Mouse (Mus musculus): Measurements from ENCODE around the gene Krt80. TPM values are rescaled to one million over a fixed set of nuclear protein-coding genes. Genes with fewer than 3 reads are reported as not detected.
A peak's percentile ranks its signal among the peaks of the same experiment; 100 is the strongest.

Krt80 gene
- polyA plus RNA-seq, 1 experiment from 2014 or later = not detected

DNA sequence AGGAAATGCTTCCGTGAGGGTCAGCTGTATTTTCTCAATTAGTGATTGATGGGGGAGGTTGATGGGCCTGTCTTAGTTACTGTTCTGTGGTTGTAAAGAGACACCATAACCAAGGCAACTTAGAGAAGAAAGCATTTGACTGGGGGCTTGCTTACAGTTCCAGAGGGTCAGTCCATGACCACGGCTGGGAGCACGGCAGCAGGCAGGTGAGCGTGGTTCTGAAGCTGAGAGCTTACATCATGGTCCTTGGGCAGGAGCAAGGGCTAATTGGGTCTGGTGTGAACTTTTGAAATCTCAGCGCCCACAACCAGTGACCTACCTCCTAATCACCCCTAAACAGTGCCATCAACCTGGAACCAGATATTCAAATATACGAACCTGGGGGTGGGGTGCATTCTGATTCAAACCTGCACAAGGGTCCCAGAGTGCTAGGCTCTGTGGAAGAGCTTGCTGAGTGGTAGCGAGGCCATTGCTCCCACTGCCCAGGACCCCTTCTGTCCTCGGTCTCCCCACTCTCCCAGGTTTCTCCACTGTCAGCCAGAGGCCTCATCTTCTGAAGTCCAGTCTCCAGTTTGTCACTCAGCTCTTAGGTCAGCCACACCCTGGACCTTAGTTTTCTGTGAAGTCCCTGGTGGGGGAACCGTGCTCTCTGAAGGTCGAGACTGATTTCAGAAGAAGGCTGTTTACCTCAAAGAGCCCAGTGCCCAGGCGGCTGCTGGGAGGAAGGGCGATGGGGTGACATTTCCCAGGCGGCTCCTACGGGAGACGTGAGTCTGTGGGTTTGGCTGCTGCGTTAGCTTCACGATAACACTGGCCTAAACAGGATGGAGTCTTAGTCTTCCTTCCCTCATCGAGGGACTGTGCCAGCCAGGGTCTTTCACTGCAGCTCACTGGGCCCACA lies 52.8 kb downstream of the Krt80 start:
- Histone ChIP-seq H3K36me3 (replicated peaks; ENCODE audit: control insufficient read depth, insufficient read depth, low read depth, low read length) (no peaks in the 10 kb centered on the region), H3K9ac (replicated peaks; ENCODE audit: low read length) (no peak overlapping the region), H3K27me3 (ENCODE audit: control insufficient read depth, insufficient read depth, low read length) (no peaks in the 10 kb centered on the region), H3K4me1 (ENCODE audit: control insufficient read depth, insufficient read depth, low read length) (no peaks in the 10 kb centered on the region), H3K4me2 (ENCODE audit: low read depth, low read length) (no peak overlapping the region), H3K4me3 (ENCODE audit: low read depth, low read length) (no peak overlapping the region), H3K9me3 (replicated peaks; ENCODE audit: control insufficient read depth, low read length) (no peaks in the 10 kb centered on the region), H3K27ac (replicated peaks; ENCODE audit: low read depth, low read length) (no peak overlapping the region)
- ATAC-seq (replicated peaks; ENCODE audit: insufficient number of reproducible peaks, low FRiP score, low TSS enrichment, low read depth) (no peak), DNase-seq (ENCODE audit: low spot score) (no peak)
- 82% methylated on average over 18 of the region's 18 CpGs for WGBS

- Histone ChIP-seq H3K4me3 (ENCODE audit: low read depth, low read length) (no peak overlapping the region), H3K9ac (replicated peaks; ENCODE audit: low read length) (no peak overlapping the region), H3K9me3 (replicated peaks; ENCODE audit: control insufficient read depth, low read length) (no peaks in the 10 kb centered on the region), H3K4me1 (ENCODE audit: control insufficient read depth, insufficient read depth, low read length) (no peaks in the 10 kb centered on the region), H3K27me3 (ENCODE audit: control insufficient read depth, insufficient read depth, low read length) (no peaks in the 10 kb centered on the region), H3K4me2 (ENCODE audit: low read depth, low read length) (no peak overlapping the region), H3K27ac (replicated peaks; ENCODE audit: low read depth, low read length) (no peak overlapping the region), H3K36me3 (replicated peaks; ENCODE audit: control insufficient read depth, insufficient read depth, low read depth, low read length) (no peaks in the 10 kb centered on the region)
- DNase-seq (ENCODE audit: low spot score) (no peak), ATAC-seq (replicated peaks; ENCODE audit: insufficient number of reproducible peaks, low FRiP score, low TSS enrichment, low read depth) (peak; percentile 67; the same call in 1 of the 2 replicates)
- 65% methylated on average over 13 of the region's 13 CpGs for WGBS
Observed at GRCm38 (mm10) chr15:101316279-101316912, 53.6 kb downstream of the Krt80 start.

GRCm38 (mm10) chr15:101315832-101316231 lies 54.1 kb downstream of the Krt80 start:
- Histone ChIP-seq H3K27me3 (ENCODE audit: control insufficient read depth, insufficient read depth, low read length) (no peaks in the 10 kb centered on the region), H3K4me1 (ENCODE audit: control insufficient read depth, insufficient read depth, low read length) (no peaks in the 10 kb centered on the region), H3K4me2 (ENCODE audit: low read depth, low read length) (no peak overlapping the region), H3K9ac (replicated peaks; ENCODE audit: low read length) (no peak overlapping the region), H3K36me3 (replicated peaks; ENCODE audit: control insufficient read depth, insufficient read depth, low read depth, low read length) (no peaks in the 10 kb centered on the region), H3K27ac (replicated peaks; ENCODE audit: low read depth, low read length) (no peak overlapping the region), H3K4me3 (ENCODE audit: low read depth, low read length) (no peak overlapping the region), H3K9me3 (replicated peaks; ENCODE audit: control insufficient read depth, low read length) (no peaks in the 10 kb centered on the region)
- WGBS = 4% methylated on average over 11 of the region's 11 CpGs
- peak; percentile 93 for DNase-seq (ENCODE audit: low spot score)
- peak; percentile 82 for ATAC-seq (replicated peaks; ENCODE audit: insufficient number of reproducible peaks, low FRiP score, low TSS enrichment, low read depth)

GRCm38 (mm10) chr15:101315378-101315777 lies 54.6 kb downstream of the Krt80 start:
- WGBS = 88% methylated on average over 4 of the region's 4 CpGs
- no peak overlapping the region for H3K4me2 ChIP-seq (ENCODE audit: low read depth, low read length)
- H3K27me3 ChIP-seq (ENCODE audit: control insufficient read depth, insufficient read depth, low read length) = no peaks in the 10 kb centered on the region
- no peak overlapping the region for H3K4me3 ChIP-seq (ENCODE audit: low read depth, low read length)
- no peak for DNase-seq (ENCODE audit: low spot score)
- H3K4me1 ChIP-seq (ENCODE audit: control insufficient read depth, insufficient read depth, low read length) = no peaks in the 10 kb centered on the region
- no peaks in the 10 kb centered on the region for H3K9me3 ChIP-seq (replicated peaks; ENCODE audit: control insufficient read depth, low read length)
- H3K36me3 ChIP-seq (replicated peaks; ENCODE audit: control insufficient read depth, insufficient read depth, low read depth, low read length) = no peaks in the 10 kb centered on the region
- H3K27ac ChIP-seq (replicated peaks; ENCODE audit: low read depth, low read length) = no peak overlapping the region
- ATAC-seq (replicated peaks; ENCODE audit: insufficient number of reproducible peaks, low FRiP score, low TSS enrichment, low read depth) = no peak
- no peak overlapping the region for H3K9ac ChIP-seq (replicated peaks; ENCODE audit: low read length)

- Histone ChIP-seq H3K4me3 (ENCODE audit: low read depth, low read length) (no peak overlapping the region), H3K36me3 (replicated peaks; ENCODE audit: control insufficient read depth, insufficient read depth, low read depth, low read length) (no peaks in the 10 kb centered on the region), H3K27me3 (ENCODE audit: control insufficient read depth, insufficient read depth, low read length) (no peaks in the 10 kb centered on the region), H3K4me1 (ENCODE audit: control insufficient read depth, insufficient read depth, low read length) (no peaks in the 10 kb centered on the region), H3K27ac (replicated peaks; ENCODE audit: low read depth, low read length) (no peak overlapping the region), H3K9ac (replicated peaks; ENCODE audit: low read length) (no peak overlapping the region), H3K9me3 (replicated peaks; ENCODE audit: control insufficient read depth, low read length) (no peaks in the 10 kb centered on the region), H3K4me2 (ENCODE audit: low read depth, low read length) (no peak overlapping the region)
- WGBS = 83% methylated on average over 6 of the region's 6 CpGs
- no peak for DNase-seq (ENCODE audit: low spot score)
- ATAC-seq (replicated peaks; ENCODE audit: insufficient number of reproducible peaks, low FRiP score, low TSS enrichment, low read depth) = no peak
Observed at GRCm38 (mm10) chr15:101312006-101312405, 58.0 kb downstream of the Krt80 start.

GRCm38 (mm10) chr15:101311087-101311770 lies 58.7 kb downstream of the Krt80 start:
- Histone ChIP-seq H3K9ac (replicated peaks; ENCODE audit: low read length) (no peak overlapping the region), H3K4me2 (ENCODE audit: low read depth, low read length) (no peak overlapping the region), H3K36me3 (replicated peaks; ENCODE audit: control insufficient read depth, insufficient read depth, low read depth, low read length) (no peaks in the 10 kb centered on the region), H3K4me1 (ENCODE audit: control insufficient read depth, insufficient read depth, low read length) (no peaks in the 10 kb centered on the region), H3K27ac (replicated peaks; ENCODE audit: low read depth, low read length) (no peak overlapping the region), H3K4me3 (ENCODE audit: low read depth, low read length) (no peak overlapping the region), H3K9me3 (replicated peaks; ENCODE audit: control insufficient read depth, low read length) (no peaks in the 10 kb centered on the region), H3K27me3 (ENCODE audit: control insufficient read depth, insufficient read depth, low read length) (no peaks in the 10 kb centered on the region)
- ATAC-seq (replicated peaks; ENCODE audit: insufficient number of reproducible peaks, low FRiP score, low TSS enrichment, low read depth) = no peak
- 63% methylated on average over 12 of the region's 15 CpGs for WGBS
- no peak for DNase-seq (ENCODE audit: low spot score)

- WGBS = 29% methylated on average over 5 of the region's 5 CpGs
- no peaks in the 10 kb centered on the region for H3K27me3 ChIP-seq (ENCODE audit: control insufficient read depth, insufficient read depth, low read length)
- peak; percentile 33 for DNase-seq (ENCODE audit: low spot score)
Observed at GRCm38 (mm10) chr15:101309493-101309892, 60.5 kb downstream of the Krt80 start.

More at GRCm38 (mm10) chr15:101309493-101309892, 60.5 kb downstream of the Krt80 start:
- no peak overlapping the region for H3K4me3 ChIP-seq (ENCODE audit: low read depth, low read length)
- no peak overlapping the region for H3K27ac ChIP-seq (replicated peaks; ENCODE audit: low read depth, low read length)
- H3K4me2 ChIP-seq (ENCODE audit: low read depth, low read length) = no peak overlapping the region
- no peak overlapping the region for H3K9ac ChIP-seq (replicated peaks; ENCODE audit: low read length)
- H3K36me3 ChIP-seq (replicated peaks; ENCODE audit: control insufficient read depth, insufficient read depth, low read depth, low read length) = no peaks in the 10 kb centered on the region
- no peaks in the 10 kb centered on the region for H3K9me3 ChIP-seq (replicated peaks; ENCODE audit: control insufficient read depth, low read length)
- H3K4me1 ChIP-seq (ENCODE audit: control insufficient read depth, insufficient read depth, low read length) = no peaks in the 10 kb centered on the region
- ATAC-seq (replicated peaks; ENCODE audit: insufficient number of reproducible peaks, low FRiP score, low TSS enrichment, low read depth) = no peak
